Mouse (Mus musculus): ENCODE measurements around the gene Hao2.

Hao2 gene

GRCm38 (mm10) chr3:98855160-98855559, 37.9 kb downstream of the Hao2 start:
- no peak for DNase-seq

- no peak for DNase-seq
Observed at GRCm38 (mm10) chr3:98853685-98854084, 39.4 kb downstream of the Hao2 start.

- no peak for DNase-seq
Observed at GRCm38 (mm10) chr3:98853051-98853450, 40.0 kb downstream of the Hao2 start.

GRCm38 (mm10) chr3:98852631-98853030, 40.4 kb downstream of the Hao2 start:
- no peak for DNase-seq

GRCm38 (mm10) chr3:98851853-98852252, 41.2 kb downstream of the Hao2 start:
- no peak for DNase-seq

- DNase-seq: no peak
Observed at GRCm38 (mm10) chr3:98850262-98850661, 42.8 kb downstream of the Hao2 start.

GRCm38 (mm10) chr3:98848898-98849297, 44.1 kb downstream of the Hao2 start:
- no peak for DNase-seq
